Comparison of ENCODE assay signal across 22 mouse cellular contexts in the genomic region with DNA sequence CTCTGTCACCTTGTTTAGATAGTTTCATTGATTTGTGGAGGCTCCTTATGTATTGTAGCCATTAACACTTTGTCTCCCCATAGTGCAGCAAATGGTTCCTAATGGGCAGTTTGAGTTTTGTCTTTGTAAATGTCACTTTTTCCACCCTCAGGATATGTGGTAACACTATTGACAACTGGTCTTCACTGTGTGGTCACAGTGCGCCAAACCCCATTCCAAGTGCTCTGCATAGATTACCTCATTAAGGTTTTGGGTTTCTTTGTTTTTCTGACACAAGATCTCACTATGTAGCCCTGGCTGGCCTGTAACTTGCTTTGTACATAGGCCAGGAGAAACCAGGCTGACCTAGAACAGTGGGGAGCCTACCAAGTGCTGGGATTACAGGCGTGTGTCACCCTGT. TPM values are rescaled to one million over a fixed set of nuclear protein-coding genes. Genes with fewer than 3 reads are reported as not detected.
A peak's percentile ranks its signal among the peaks of the same experiment; 100 is the strongest.
DNase-seq lines count a peak whose midpoint lies in the region; ATAC-seq and TF ChIP-seq lines count a peak whose summit lies in the region.
"Had no signal": no experiment of that assay in that cellular context is flagged by ENCODE, and none has a peak within 500 bp of the region (broad histone marks: within the 10 kb centered on the region; RNA-seq: fewer than 3 reads in every experiment).

No protein-coding gene starts in this region.

- H3K27me3 ChIP-seq in liver, embryonic 11.5 days (replicated peaks; ENCODE audit: control insufficient read depth, insufficient read depth, low read length): no peaks in the 10 kb centered on the region
- H3K27me3 ChIP-seq: CH12.LX, Patski had no signal

- ATAC-seq in granulocyte monocyte progenitor cell, adult 5-6 weeks (replicated peaks; ENCODE audit: poor library complexity, severe bottlenecking): peak; percentile 57
- ATAC-seq in megakaryocyte progenitor cell, adult 5-6 weeks (replicated peaks; ENCODE audit: poor library complexity): peak; percentile 32
- no peak for ATAC-seq in liver, embryonic 11.5 days (replicated peaks; ENCODE audit: low FRiP score)
- ATAC-seq: activated CD4-positive, CD25-positive, alpha-beta regulatory T cell, adult 4 months; CD4-positive, CD25-positive, alpha-beta regulatory T cell, adult 4 months; Patski had no signal

- H3K4me3 ChIP-seq in liver, embryonic 11.5 days (ENCODE audit: low read depth, low read length): no peak overlapping the region
- no peak overlapping the region for H3K4me3 ChIP-seq in left cerebral cortex, adult 2 months

- no peaks in the 10 kb centered on the region; the same call in 1 of the 2 replicates for H3K4me1 ChIP-seq in liver, embryonic 11.5 days (replicated peaks; ENCODE audit: control insufficient read depth, insufficient read depth, low read length)

- intact Hi-C loops in left cerebral cortex, adult 2 months (cut with DNase I): no loop called here

- H3K27ac ChIP-seq in liver, embryonic 11.5 days (ENCODE audit: low read depth, low read length): no peak overlapping the region
- no peak overlapping the region for H3K27ac ChIP-seq in left cerebral cortex, adult 2 months

- TF ChIP-seq CTCF in left cerebral cortex, adult 2 months (IDR thresholded peaks at IDR 0.05): no peak

- no peaks in the 10 kb centered on the region for H3K36me3 ChIP-seq in liver, embryonic 11.5 days (ENCODE audit: control insufficient read depth, insufficient read depth, low read length)
- H3K36me3 ChIP-seq: G1E had no signal

- H3K4me2 ChIP-seq in liver, embryonic 11.5 days: no peak overlapping the region

- WGBS in liver, embryonic 11.5 days: 88% methylated on average over 2 of the region's 2 CpGs

- peak; percentile 84 for DNase-seq in 416B (ENCODE audit: low read depth)
- DNase-seq in liver, embryonic 11.5 days (ENCODE audit: low spot score): no peak
- no peak for DNase-seq in left cerebral cortex, adult 2 months (ENCODE audit: extremely low spot score in 1 of 2, low spot score in 2 of 2)
- DNase-seq in right cerebral cortex, postnatal 25 days: no peak
- DNase-seq: adrenal gland, adult 2 months; adrenal gland, adult 8-10 months; adrenal gland, postnatal 10 days; adrenal gland, postnatal 14 days; adrenal gland, postnatal 25 days; adrenal gland, postnatal 36 days; B cell, adult 2 months; cerebellum, adult 11 months; cerebellum, adult 11-12 months; cerebellum, adult 18-20 months; cerebellum, adult 2 months had no signal

- H3K9me3 ChIP-seq in liver, embryonic 11.5 days (ENCODE audit: control insufficient read depth, low read length): no peaks in the 10 kb centered on the region

- no peak overlapping the region for H3K9ac ChIP-seq in liver, embryonic 11.5 days (ENCODE audit: low read depth, low read length)

RNA-seq across cellular contexts. Expression of a gene that starts 4.4 kb away (rescaled TPM):
- total RNA-seq in granulocyte monocyte progenitor cell, adult 5-6 weeks (2014; fragmentation: Nextera tagmentation): 19.8 and 22.3 TPM in 2 replicates
- total RNA-seq in granulocyte monocyte progenitor cell, adult 5-6 weeks (2017): 18.5 and 22.1 TPM in 2 replicates
- 9.7 and 15.5 TPM in 2 replicates for total RNA-seq in megakaryocyte progenitor cell, adult 5-6 weeks (2015)
- total RNA-seq in megakaryocyte progenitor cell, adult 5-6 weeks (2017): 16.2 and 19.8 TPM in 2 replicates
- polyA plus RNA-seq in liver, embryonic 11.5 days (2014; fragmentation: Nextera tagmentation; extraction: Ambion mirVana): 10.3 and 12.9 TPM in 2 replicates
- total RNA-seq in left cerebral cortex, adult 2 months (2021): 10 to 100 TPM; 13.7 to 16.5 TPM

RNA-seq across cellular contexts. Expression of a gene that starts 5.5 kb away (rescaled TPM):
- total RNA-seq in granulocyte monocyte progenitor cell, adult 5-6 weeks (2014; fragmentation: Nextera tagmentation): 44.3 and 77.0 TPM in 2 replicates
- total RNA-seq in granulocyte monocyte progenitor cell, adult 5-6 weeks (2017): 48.5 and 62.9 TPM in 2 replicates
- 29.5 and 31.0 TPM in 2 replicates for total RNA-seq in megakaryocyte progenitor cell, adult 5-6 weeks (2015)
- total RNA-seq in megakaryocyte progenitor cell, adult 5-6 weeks (2017): 33.4 and 44.1 TPM in 2 replicates
- polyA plus RNA-seq in liver, embryonic 11.5 days (2014; fragmentation: Nextera tagmentation; extraction: Ambion mirVana): 12.9 and 14.6 TPM in 2 replicates
- 10 to 100 TPM; 77.3 to 79.5 TPM for total RNA-seq in left cerebral cortex, adult 2 months (2021)
